Mouse (Mus musculus) heart, adult 2 months (tissue): ENCODE measurements around the gene Homez. TPM values are rescaled to one million over a fixed set of nuclear protein-coding genes. Genes with fewer than 3 reads are reported as not detected.

Experiments
- DNase-seq, 2 experiments: peaks; one replicate each; pipeline ENCODE4 v3.0.0; 2021
- H3K27ac ChIP-seq: fragments of 200-600 bp; 2 replicates; pipeline ENCODE4 v1.8.1; 2022
- H3K27me3 ChIP-seq: fragments of 200-500 bp; 2 replicates; pipeline ENCODE4 v1.6.1; 2012; ENCODE audit warnings: mild to moderate bottlenecking, low read length, inconsistent platforms, mixed read lengths; ENCODE audit not compliant: control insufficient read depth, insufficient read depth
- H3K36me3 ChIP-seq: fragments of 200-500 bp; 2 replicates; pipeline ENCODE4 v1.6.1; 2012; ENCODE audit warnings: low read length, inconsistent platforms; ENCODE audit not compliant: control insufficient read depth, insufficient read depth
- H3K4me1 ChIP-seq: fragments of 200-500 bp; 2 replicates; pipeline ENCODE4 v1.6.1; 2011; ENCODE audit warnings: low read length; ENCODE audit not compliant: control insufficient read depth, insufficient read depth
- H3K4me3 ChIP-seq: fragments of 200-600 bp; 2 replicates; pipeline ENCODE4 v1.8.1; 2022
- H3K79me2 ChIP-seq: fragments of 200-500 bp; replicated peaks from 2 replicates; pipeline ENCODE4 v1.6.1; 2012; ENCODE audit warnings: mild to moderate bottlenecking, inconsistent platforms, low read length, moderate library complexity, mixed read lengths; ENCODE audit not compliant: control insufficient read depth, insufficient read depth
- H3K9ac ChIP-seq: fragments of 200-500 bp; 2 replicates; pipeline ENCODE4 v1.6.1; 2012; ENCODE audit warnings: low read depth, mild to moderate bottlenecking, control low read depth, inconsistent platforms, low read length, mixed read lengths
- CTCF ChIP-seq: fragments of 200-600 bp; IDR thresholded peaks from 2 replicates; pipeline ENCODE4 v1.8.1; 2022; ENCODE audit warnings: antibody characterized with exemption, mild to moderate bottlenecking, moderate library complexity
- EP300 ChIP-seq: fragments of 200-500 bp; IDR thresholded peaks from 2 replicates; pipeline ENCODE4 v1.6.1; 2011; ENCODE audit warnings: low read depth, low read length, control low read depth; ENCODE audit not compliant: insufficient read depth
- POLR2A ChIP-seq: fragments of 200-500 bp; IDR thresholded peaks from 2 replicates; pipeline ENCODE4 v1.6.1; 2011; ENCODE audit warnings: mild to moderate bottlenecking, low read depth, low read length, control low read depth; ENCODE audit not compliant: insufficient read depth
- WGBS: fragments of 180-500 bp; shearing (Covaris S2); methylation state at CpG from one replicate; pipeline ENCODE4 v1.1.7; 2018; 5-methylcytosine and 5-hydroxymethylcytosine counted together
- intact Hi-C: fragments of 180-260 bp; cut with DNase I; formaldehyde crosslinking; loops from one replicate; pipeline ENCODE4 v1.15.1; 2025
- polyA plus RNA-seq: library from polyadenylated mRNA; depleted of rRNA; stranded (reverse); fragments of >200 nt; gene quantifications from 2 replicates; pipeline ENCODE4 v1.2.3, GENCODE M21; 2012
- total RNA-seq, 2 experiments: library from RNA; stranded (reverse); gene quantifications; 2 replicates each; pipeline ENCODE4 v1.2.3; 2021

The Homez gene
- total and polyA plus RNA-seq, 3 experiments, result 3.1 to 7.2 (median 4.1) TPM

DNA sequence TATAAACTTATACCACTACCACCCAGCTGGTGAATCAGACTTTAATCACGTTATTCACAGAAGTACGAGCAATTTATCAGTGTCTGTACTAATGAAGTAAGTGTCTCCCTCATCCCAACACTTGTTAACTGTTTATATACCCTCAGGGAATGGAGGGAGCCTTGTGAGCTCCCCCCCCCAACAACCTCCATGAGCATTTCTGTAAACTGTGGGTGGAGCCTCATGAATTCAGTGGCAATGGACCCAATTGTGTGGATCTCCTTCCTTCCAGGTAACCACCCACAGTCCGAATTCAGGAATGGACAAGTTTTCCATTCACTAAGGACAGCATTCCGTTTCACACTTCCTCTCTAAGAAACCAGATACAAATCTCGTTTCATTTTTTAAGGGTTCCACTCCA lies 5.1 kb downstream of the Homez start:
- intact Hi-C loops, result no loop called here
- Histone ChIP-seq H3K27ac (no peak overlapping the region), H3K9ac (no peak overlapping the region), H3K36me3 (no peaks in the 10 kb centered on the region), H3K4me3 (no peak overlapping the region), H3K4me1 (no peaks in the 10 kb centered on the region), H3K79me2 (no peaks in the 10 kb centered on the region), H3K27me3 (no peaks in the 10 kb centered on the region)
- no peak for TF ChIP-seq CTCF
- TF ChIP-seq POLR2A, result no peak
- TF ChIP-seq EP300, result no peak
- WGBS, result 43% methylated on average over 5 of the region's 5 CpGs
- DNase-seq, result no peak

DNA sequence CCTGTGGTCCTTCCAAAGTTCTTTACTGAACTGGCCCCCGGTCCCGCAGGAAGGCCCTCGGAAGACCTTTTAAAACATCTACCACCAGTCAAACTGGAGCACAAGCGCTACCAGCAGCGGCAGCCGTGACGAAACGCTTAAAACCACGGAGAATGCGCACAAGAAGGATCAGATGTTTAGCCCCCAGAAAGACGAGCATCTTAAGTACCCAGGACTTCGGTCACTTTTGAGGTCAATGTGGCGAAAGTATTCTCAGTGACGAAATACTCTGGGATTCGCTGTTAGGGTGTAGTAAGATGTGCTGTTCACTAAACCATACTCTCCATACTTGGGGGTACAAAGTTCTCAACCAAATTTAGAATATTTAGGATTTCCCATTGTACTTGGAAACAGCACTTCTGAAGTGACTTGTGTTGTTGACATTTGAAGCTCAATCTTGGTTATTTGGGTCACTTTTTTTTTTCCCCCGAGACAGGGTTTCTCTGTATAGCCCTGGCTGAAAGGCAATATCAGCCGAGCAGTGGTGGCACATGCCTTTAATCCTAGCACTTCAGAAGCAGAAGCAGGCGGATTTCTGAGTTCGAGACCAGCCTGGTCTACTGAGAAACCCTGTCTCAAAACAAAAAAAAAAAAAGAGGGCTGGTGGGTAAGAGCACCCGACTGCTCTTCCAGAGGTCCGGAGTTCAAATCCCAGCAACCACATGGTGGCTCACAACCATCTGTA lies 6.3 kb downstream of the Homez start:
- Histone ChIP-seq H3K27me3 (no peaks in the 10 kb centered on the region), H3K4me1 (no peaks in the 10 kb centered on the region), H3K79me2 (no peaks in the 10 kb centered on the region), H3K36me3 (no peaks in the 10 kb centered on the region), H3K9ac (peak overlapping the region; percentile 18; the same call in 1 of the 2 replicates), H3K27ac (peak overlapping the region; percentile 77), H3K4me3 (peak overlapping the region; percentile 92)
- intact Hi-C loops, result loop anchor here (1.0 to 5.0 kb wide), 3 partner anchors 29 to 153 kb away; partner anchors contain the start of genes Cebpe and Ngdn
- WGBS, result 15% methylated on average over 21 of the region's 21 CpGs
- no peak for DNase-seq
- TF ChIP-seq EP300 (no peak), POLR2A (no peak), CTCF (no peak)

DNA sequence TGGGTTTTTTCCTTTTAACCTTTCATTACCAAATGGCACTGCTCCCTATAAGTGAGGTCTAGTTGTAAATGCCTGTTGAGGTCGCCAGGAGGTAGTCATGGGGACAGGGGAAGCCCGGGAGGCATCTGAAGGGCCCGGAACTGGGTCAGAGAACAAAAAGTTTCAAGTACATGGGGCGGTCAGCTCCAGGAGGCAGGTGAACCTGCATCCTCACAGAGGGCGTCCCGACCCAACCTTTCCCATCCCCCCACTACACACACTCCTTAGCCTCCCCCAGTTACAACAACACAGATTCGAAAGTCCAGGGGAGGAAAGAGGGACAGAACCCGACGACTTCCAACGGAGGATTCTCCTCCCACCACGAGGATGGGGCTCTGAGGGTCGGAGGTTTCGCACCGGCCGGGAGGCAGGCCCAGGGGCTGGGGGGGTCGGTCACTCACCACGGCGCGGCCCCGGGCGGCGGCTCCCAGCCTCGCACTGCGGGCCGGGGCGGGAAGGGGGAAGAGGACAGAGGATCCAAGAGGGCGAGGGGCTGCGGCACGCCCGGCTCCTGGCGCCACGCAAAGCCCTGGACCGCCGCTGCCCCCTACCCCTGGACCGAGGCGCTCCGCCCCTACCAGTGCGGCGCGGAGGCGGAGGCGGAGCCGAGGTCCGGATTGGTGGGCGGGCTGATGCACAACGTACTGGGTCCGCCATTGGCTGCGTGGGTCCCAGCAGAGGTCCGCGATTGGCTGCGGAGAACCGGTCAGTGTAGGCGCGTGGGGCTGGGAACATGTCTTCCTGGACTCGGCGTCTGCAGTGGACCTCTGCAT lies 7.1 kb downstream of the Homez start:
- Histone ChIP-seq H3K4me1 (no peaks in the 10 kb centered on the region), H3K27me3 (no peaks in the 10 kb centered on the region), H3K9ac (peak overlapping the region; percentile 86), H3K79me2 (no peaks in the 10 kb centered on the region), H3K27ac (peak overlapping the region; percentile 77), H3K36me3 (no peaks in the 10 kb centered on the region), H3K4me3 (peak overlapping the region; percentile 92)
- peak; percentile 92 to 94 for DNase-seq
- under 1% methylated on average over 54 of the region's 56 CpGs for WGBS
- intact Hi-C loops, result loop anchor here (1.0 to 5.0 kb wide), 3 partner anchors 30 to 154 kb away; partner anchors contain the start of genes Cebpe and Ngdn
- 0 out of 2 replicates have a peak, but pooled peaks have one; percentile 9 for TF ChIP-seq EP300
- TF ChIP-seq POLR2A, result peak; percentile 72; the same call in 1 of the 2 replicates
- no peak for TF ChIP-seq CTCF

DNA sequence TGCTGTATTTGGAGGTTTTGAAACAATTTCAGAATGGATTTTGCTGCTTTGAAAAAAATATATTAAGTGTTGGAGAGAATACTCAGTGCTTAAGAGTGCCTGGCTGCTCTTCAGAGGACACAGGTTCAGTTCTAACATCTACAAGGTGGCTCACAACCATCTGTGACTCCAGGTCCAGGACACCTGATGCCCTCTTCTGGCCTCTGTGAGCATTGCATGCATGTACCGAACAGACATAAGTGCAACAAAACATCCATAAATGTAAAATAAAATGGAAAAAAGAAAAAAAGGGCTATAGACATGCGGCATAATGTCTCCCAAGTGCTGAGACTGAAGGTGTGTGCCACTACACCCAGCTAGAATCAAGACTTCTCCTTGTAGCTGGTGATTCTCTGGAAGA lies 10.2 kb downstream of the Homez start:
- intact Hi-C loops, result loop anchor here (5.0 kb wide), 2 partner anchors 148 to 157 kb away; partner anchors contain the start of genes Cebpe and Ngdn
- Histone ChIP-seq H3K9ac (no peak overlapping the region), H3K27me3 (no peaks in the 10 kb centered on the region), H3K4me3 (no peak overlapping the region), H3K36me3 (no peaks in the 10 kb centered on the region), H3K79me2 (no peaks in the 10 kb centered on the region), H3K4me1 (no peaks in the 10 kb centered on the region), H3K27ac (no peak overlapping the region)
- TF ChIP-seq CTCF (peak; percentile 91), EP300 (no peak)
- WGBS, result 45% methylated on average over 2 of the region's 2 CpGs
- peak; percentile 44 to 64 for DNase-seq

DNA sequence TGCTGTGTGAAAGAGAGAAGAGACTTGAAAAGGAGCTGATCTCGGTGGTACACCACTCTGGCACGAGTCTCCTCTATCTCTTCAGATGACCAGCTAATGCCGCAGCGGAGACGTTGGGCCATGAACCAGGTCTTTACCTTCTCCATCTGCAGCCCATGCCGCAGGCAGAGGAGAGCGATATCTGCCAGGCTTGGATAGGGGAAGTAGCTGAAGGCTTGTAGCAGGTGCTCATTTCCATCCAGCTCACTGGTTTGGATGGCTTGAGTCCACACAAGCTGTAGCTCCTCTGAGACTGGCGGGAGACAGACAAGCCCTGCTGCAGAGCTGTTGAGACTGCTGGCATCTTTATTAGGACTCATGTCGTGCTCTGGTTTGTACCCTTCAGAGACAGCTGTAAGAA lies 12.9 kb downstream of the Homez start:
- Histone ChIP-seq H3K27me3 (no peaks in the 10 kb centered on the region), H3K27ac (no peak overlapping the region), H3K36me3 (no peaks in the 10 kb centered on the region), H3K4me3 (no peak overlapping the region), H3K4me1 (no peaks in the 10 kb centered on the region), H3K79me2 (no peaks in the 10 kb centered on the region), H3K9ac (no peak overlapping the region)
- DNase-seq, result no peak
- intact Hi-C loops, result no loop called here
- WGBS, result 92% methylated on average over 9 of the region's 9 CpGs
- TF ChIP-seq POLR2A (no peak), CTCF (no peak), EP300 (no peak)

DNA sequence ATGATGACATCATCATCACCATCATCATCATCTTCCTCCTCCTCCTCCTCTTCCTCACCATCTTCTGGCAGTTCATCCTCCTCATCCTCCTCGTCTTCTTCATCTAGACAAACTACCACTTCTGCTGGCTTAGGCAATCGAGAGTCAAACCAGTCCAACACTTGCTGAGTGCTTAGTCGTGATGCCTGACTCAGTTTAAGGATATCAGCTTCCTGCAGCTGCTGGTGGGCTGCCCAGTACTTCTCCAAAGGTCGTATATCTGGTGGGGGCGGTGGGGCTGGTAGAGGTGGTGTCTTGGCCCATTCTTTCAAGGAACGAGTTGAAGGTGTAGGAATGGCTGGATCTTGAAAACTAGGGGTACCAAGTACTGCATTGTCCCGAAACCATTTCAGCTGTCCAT lies 14.1 kb downstream of the Homez start:
- no peak for DNase-seq
- no peaks in the 10 kb centered on the region for H3K79me2 ChIP-seq
- no peak overlapping the region for H3K27ac ChIP-seq
- H3K9ac ChIP-seq, result no peak overlapping the region
- intact Hi-C loops, result no loop called here
- H3K27me3 ChIP-seq, result no peaks in the 10 kb centered on the region
- TF ChIP-seq POLR2A (no peak), EP300 (no peak), CTCF (no peak)
- no peaks in the 10 kb centered on the region for H3K4me1 ChIP-seq
- H3K4me3 ChIP-seq, result no peak overlapping the region
- WGBS, result 70% methylated on average over 7 of the region's 7 CpGs
- no peaks in the 10 kb centered on the region for H3K36me3 ChIP-seq
